Comparison of ENCODE assay signal across 9 mouse cellular contexts in the genomic region with DNA sequence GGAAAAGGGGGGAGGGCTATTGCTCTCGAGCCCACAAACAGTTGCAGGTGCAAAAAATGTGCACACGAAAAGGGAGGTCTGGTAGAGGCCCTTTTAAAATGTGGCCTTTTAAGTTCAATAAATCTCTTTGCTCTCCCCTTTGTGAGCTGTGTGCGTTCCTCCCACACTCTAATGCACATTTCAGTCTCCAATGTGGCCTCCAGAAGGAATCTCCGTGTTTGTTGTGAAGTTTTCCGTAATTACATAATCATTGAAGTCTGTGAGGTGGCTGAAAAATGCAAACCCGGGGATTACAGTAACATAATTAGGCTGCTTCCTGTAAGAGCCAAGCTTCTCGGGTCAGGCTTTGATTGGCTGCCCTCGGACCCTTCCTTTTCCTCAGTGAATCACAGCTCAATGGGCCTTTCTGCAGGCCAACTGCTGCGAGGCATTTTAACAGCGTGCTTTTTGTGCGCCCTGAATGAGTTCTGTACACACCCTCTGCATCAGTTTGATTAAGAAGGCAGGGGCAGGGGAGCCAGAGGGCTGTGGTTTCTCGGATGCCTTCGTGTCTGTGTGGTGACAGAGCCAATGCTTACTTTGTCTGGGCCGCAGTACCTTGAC.
DNase-seq lines count a peak whose midpoint lies in the region; ATAC-seq and TF ChIP-seq lines count a peak whose summit lies in the region.
"Had no signal": no experiment of that assay in that cellular context is flagged by ENCODE, and none has a peak within 500 bp of the region (broad histone marks: within the 10 kb centered on the region; RNA-seq: fewer than 3 reads in every experiment).

No protein-coding gene starts in this region.

- peak overlapping the region; percentile 32 for H3K4me2 ChIP-seq in embryonic facial prominence, embryonic 13.5 days
- no peak overlapping the region for H3K4me2 ChIP-seq in hindbrain, postnatal 0 days (ENCODE audit: low read depth, low read length)
- H3K4me2 ChIP-seq in neural tube, embryonic 15.5 days = peak overlapping the region; percentile 32
- H3K4me2 ChIP-seq: liver, embryonic 11.5 days had no signal

- H3K27me3 ChIP-seq in embryonic facial prominence, embryonic 13.5 days = no peaks in the 10 kb centered on the region; the same call in 1 of the 2 replicates
- H3K27me3 ChIP-seq in hindbrain, postnatal 0 days (ENCODE audit: insufficient read depth, low read length) = no peaks in the 10 kb centered on the region
- H3K27me3 ChIP-seq in neural tube, embryonic 15.5 days (replicated peaks) = no peaks in the 10 kb centered on the region

- H3K27ac ChIP-seq in embryonic facial prominence, embryonic 13.5 days = peak overlapping the region; percentile 33; the same call in 1 of the 2 replicates
- H3K27ac ChIP-seq in hindbrain, postnatal 0 days = no peak overlapping the region
- H3K27ac ChIP-seq in neural tube, embryonic 15.5 days (replicated peaks) = no peak overlapping the region
- H3K27ac ChIP-seq in layer of hippocampus, adult 2 months = no peak overlapping the region

- H3K9me3 ChIP-seq in embryonic facial prominence, embryonic 13.5 days = no peaks in the 10 kb centered on the region
- H3K9me3 ChIP-seq in hindbrain, postnatal 0 days (ENCODE audit: low read length) = no peaks in the 10 kb centered on the region
- no peaks in the 10 kb centered on the region for H3K9me3 ChIP-seq in neural tube, embryonic 15.5 days (replicated peaks)

- peaks cover 15% of the 10 kb centered on the region for H3K4me1 ChIP-seq in embryonic facial prominence, embryonic 13.5 days
- H3K4me1 ChIP-seq in hindbrain, postnatal 0 days (ENCODE audit: insufficient read depth, low read length) = 0 out of 2 replicates have a peak, but pooled peaks cover 2% of the 10 kb centered on the region
- H3K4me1 ChIP-seq in neural tube, embryonic 15.5 days = peaks cover 8% of the 10 kb centered on the region

- no peak overlapping the region for H3K9ac ChIP-seq in embryonic facial prominence, embryonic 13.5 days
- no peak overlapping the region for H3K9ac ChIP-seq in hindbrain, postnatal 0 days (replicated peaks; ENCODE audit: low read length)
- no peak overlapping the region for H3K9ac ChIP-seq in neural tube, embryonic 15.5 days (replicated peaks)

- peak; percentile 1 for DNase-seq in left cerebral cortex, postnatal 4 days
- DNase-seq in left cerebral cortex, postnatal 36 days (ENCODE audit: low spot score in 2 of 2) = no peak
- DNase-seq in hindbrain, postnatal 0 days (ENCODE audit: low spot score) = peak; percentile 10
- no peak for DNase-seq in layer of hippocampus, adult 2 months (ENCODE audit: low spot score in 2 of 2)
- DNase-seq in cerebellum, adult 18-20 months = no peak
- no peak for DNase-seq in spleen, postnatal 14 days (ENCODE audit: low spot score in 2 of 2)

- WGBS in embryonic facial prominence, embryonic 13.5 days = 16% methylated on average over 14 of the region's 14 CpGs
- WGBS in hindbrain, postnatal 0 days = 26% methylated on average over 14 of the region's 14 CpGs
- WGBS in neural tube, embryonic 15.5 days = 10% methylated on average over 14 of the region's 14 CpGs

- intact Hi-C loops in left cerebral cortex, postnatal 4 days (cut with DNase I) = no loop called here
- intact Hi-C loops in left cerebral cortex, postnatal 36 days (cut with DNase I) = no loop called here

- H3K36me3 ChIP-seq in embryonic facial prominence, embryonic 13.5 days = no peaks in the 10 kb centered on the region
- no peaks in the 10 kb centered on the region for H3K36me3 ChIP-seq in hindbrain, postnatal 0 days (ENCODE audit: insufficient read depth, low read length)
- H3K36me3 ChIP-seq in neural tube, embryonic 15.5 days = no peaks in the 10 kb centered on the region

- TF ChIP-seq CTCF in hindbrain, postnatal 0 days (IDR thresholded peaks at IDR 0.05; ENCODE audit: low read depth) = no peak
- no peak for TF ChIP-seq CTCF in layer of hippocampus, adult 2 months (conservative IDR thresholded peaks at IDR 0.05)

- H3K4me3 ChIP-seq in embryonic facial prominence, embryonic 13.5 days = no peak overlapping the region
- H3K4me3 ChIP-seq in hindbrain, postnatal 0 days (ENCODE audit: low read length) = no peak overlapping the region
- H3K4me3 ChIP-seq in neural tube, embryonic 15.5 days (replicated peaks) = no peak overlapping the region
- no peak overlapping the region for H3K4me3 ChIP-seq in layer of hippocampus, adult 2 months

- ATAC-seq in embryonic facial prominence, embryonic 13.5 days (ENCODE audit: insufficient number of reproducible peaks, insufficient read depth, low FRiP score, low TSS enrichment, low read depth) = peak; percentile 43; the same call in 1 of the 2 replicates
- no peak for ATAC-seq in hindbrain, postnatal 0 days
- peak; percentile 66; the same call in 1 of the 2 replicates for ATAC-seq in neural tube, embryonic 15.5 days (ENCODE audit: low FRiP score)

Comparison
In these comparisons a context has a peak if more than half of its experiments do, and no peak if none do; other contexts are left out.
1. DNase-seq: peak in left cerebral cortex, postnatal 4 days (single experiment) and hindbrain, postnatal 0 days (single experiment); none in left cerebral cortex, postnatal 36 days (0 of 2), layer of hippocampus, adult 2 months (0 of 2), cerebellum, adult 18-20 months (0 of 2) and spleen, postnatal 14 days (0 of 2).